In genomic region chr4:46345056-46345772, GRCm38 (mm10) we compare ENCODE assay signal across 10 mouse cellular contexts. TPM values are rescaled to one million over a fixed set of nuclear protein-coding genes. Genes with fewer than 3 reads are reported as not detected.
DNase-seq lines count a peak whose midpoint lies in the region; ATAC-seq lines count a peak whose summit lies in the region.
"Had no signal": no experiment of that assay in that cellular context is flagged by ENCODE, and none has a peak within 500 bp of the region (broad histone marks: within the 10 kb centered on the region; RNA-seq: fewer than 3 reads in every experiment).

No protein-coding gene starts in this region.

- peaks cover 13% of the 10 kb centered on the region for H3K4me1 ChIP-seq in lung, embryonic 15.5 days
- H3K4me1 ChIP-seq in embryonic facial prominence, embryonic 12.5 days, result peaks cover 14% of the 10 kb centered on the region
- H3K4me1 ChIP-seq in limb, embryonic 10.5 days, result peaks cover 31% of the 10 kb centered on the region
- peaks cover 30% of the 10 kb centered on the region for H3K4me1 ChIP-seq in neural tube, embryonic 15.5 days

- no peak overlapping the region for H3K9ac ChIP-seq in lung, embryonic 15.5 days
- no peak overlapping the region for H3K9ac ChIP-seq in embryonic facial prominence, embryonic 12.5 days
- no peak overlapping the region for H3K9ac ChIP-seq in neural tube, embryonic 15.5 days (replicated peaks)

- H3K4me2 ChIP-seq in lung, embryonic 15.5 days, result peak overlapping the region; percentile 57
- H3K4me2 ChIP-seq in embryonic facial prominence, embryonic 12.5 days (replicated peaks), result peak overlapping the region; percentile 46
- H3K4me2 ChIP-seq in neural tube, embryonic 15.5 days, result peak overlapping the region; percentile 61

- no peaks in the 10 kb centered on the region for H3K9me3 ChIP-seq in lung, embryonic 15.5 days
- H3K9me3 ChIP-seq in embryonic facial prominence, embryonic 12.5 days, result no peaks in the 10 kb centered on the region
- H3K9me3 ChIP-seq in limb, embryonic 10.5 days (replicated peaks), result no peaks in the 10 kb centered on the region
- H3K9me3 ChIP-seq in neural tube, embryonic 15.5 days (replicated peaks), result no peaks in the 10 kb centered on the region

- no peak overlapping the region for H3K27ac ChIP-seq in lung, embryonic 15.5 days
- 0 out of 2 replicates have a peak overlapping the region, but pooled peaks have one; percentile 30 for H3K27ac ChIP-seq in embryonic facial prominence, embryonic 12.5 days
- peak overlapping the region; percentile 43; the same call in 1 of the 2 replicates for H3K27ac ChIP-seq in limb, embryonic 10.5 days
- no peak overlapping the region for H3K27ac ChIP-seq in neural tube, embryonic 15.5 days (replicated peaks)

- intact Hi-C loops in heart, postnatal 10 days (cut with DNase I), result no loop called here

- no peaks in the 10 kb centered on the region for H3K36me3 ChIP-seq in lung, embryonic 15.5 days
- H3K36me3 ChIP-seq in embryonic facial prominence, embryonic 12.5 days, result no peaks in the 10 kb centered on the region
- H3K36me3 ChIP-seq in limb, embryonic 10.5 days, result no peaks in the 10 kb centered on the region
- H3K36me3 ChIP-seq in neural tube, embryonic 15.5 days, result no peaks in the 10 kb centered on the region

- DNase-seq in lung, postnatal 14 days, result no peak
- DNase-seq in limb, embryonic 10.5 days (ENCODE audit: low spot score), result peak; percentile 57
- DNase-seq in ovary, postnatal 14 days (ENCODE audit: low spot score), result no peak
- DNase-seq in cerebellum, adult 8-10 months, result no peak
- no peak for DNase-seq in heart, postnatal 10 days
- DNase-seq: lung, adult 2 months; thymus, adult 18-20 months had no signal

- peak overlapping the region; percentile 39 for H3K4me3 ChIP-seq in lung, embryonic 15.5 days
- H3K4me3 ChIP-seq in embryonic facial prominence, embryonic 12.5 days, result peak overlapping the region; percentile 41
- H3K4me3 ChIP-seq in limb, embryonic 10.5 days, result peak overlapping the region; percentile 39
- peak overlapping the region; percentile 40; the same call in 1 of the 2 replicates for H3K4me3 ChIP-seq in neural tube, embryonic 15.5 days (replicated peaks)

- no peak for ATAC-seq in lung, embryonic 15.5 days (ENCODE audit: borderline replicate concordance, extremely low read depth, low FRiP score, low TSS enrichment)
- no peak for ATAC-seq in embryonic facial prominence, embryonic 12.5 days (ENCODE audit: insufficient number of reproducible peaks, insufficient read depth, low FRiP score, low TSS enrichment)
- ATAC-seq in neural tube, embryonic 15.5 days (ENCODE audit: low FRiP score), result no peak

- WGBS in lung, embryonic 15.5 days, result 4% methylated on average over 62 of the region's 67 CpGs
- 3% methylated on average over 67 of the region's 67 CpGs for WGBS in embryonic facial prominence, embryonic 12.5 days
- 3% methylated on average over 67 of the region's 67 CpGs for WGBS in limb, embryonic 10.5 days
- WGBS in neural tube, embryonic 15.5 days, result 2% methylated on average over 65 of the region's 67 CpGs

- H3K27me3 ChIP-seq in lung, embryonic 15.5 days, result peaks cover 99% of the 10 kb centered on the region
- peaks cover 92% of the 10 kb centered on the region for H3K27me3 ChIP-seq in embryonic facial prominence, embryonic 12.5 days
- H3K27me3 ChIP-seq in limb, embryonic 10.5 days (ENCODE audit: low read depth, poor library complexity, severe bottlenecking), result peaks cover 100% of the 10 kb centered on the region
- H3K27me3 ChIP-seq in neural tube, embryonic 15.5 days (replicated peaks), result peaks cover 95% of the 10 kb centered on the region

RNA-seq across cellular contexts. Expression of gene Foxe1, which starts 1.8 kb away (rescaled TPM):
- 0.05 TPM in 1 of 2 replicates, not detected in the other for polyA plus RNA-seq in lung, embryonic 15.5 days (2015; fragmentation: Nextera tagmentation; extraction: Ambion mirVana)
- 1.8 and 3.0 TPM in 2 replicates for polyA plus RNA-seq in embryonic facial prominence, embryonic 12.5 days (2016; fragmentation: Nextera tagmentation; extraction: Ambion mirVana)
- 0.35 TPM in 1 of 2 replicates, not detected in the other for polyA plus RNA-seq in limb, embryonic 10.5 days (2016; fragmentation: Nextera tagmentation; extraction: Ambion mirVana)
- not detected in 2 replicates for polyA plus RNA-seq in neural tube, embryonic 15.5 days (2015; fragmentation: Nextera tagmentation; extraction: Ambion mirVana)
- not detected for total RNA-seq in heart, postnatal 10 days (2021)

RNA-seq across cellular contexts. Expression of gene Trmo, which starts 44.0 kb away (rescaled TPM):
- 10.0 and 11.2 TPM in 2 replicates for polyA plus RNA-seq in lung, embryonic 15.5 days (2015; fragmentation: Nextera tagmentation; extraction: Ambion mirVana)
- polyA plus RNA-seq in embryonic facial prominence, embryonic 12.5 days (2016; fragmentation: Nextera tagmentation; extraction: Ambion mirVana), result 8.2 and 9.7 TPM in 2 replicates
- polyA plus RNA-seq in limb, embryonic 10.5 days (2016; fragmentation: Nextera tagmentation; extraction: Ambion mirVana), result 11.5 and 11.9 TPM in 2 replicates
- polyA plus RNA-seq in neural tube, embryonic 15.5 days (2015; fragmentation: Nextera tagmentation; extraction: Ambion mirVana), result 8.4 and 10.7 TPM in 2 replicates
- total RNA-seq in heart, postnatal 10 days (2021), result 1 to 10 TPM; 4.2 to 4.7 TPM

Comparison
In these comparisons a context has a peak if more than half of its experiments do, and no peak if none do; other contexts are left out.
1. H3K27ac ChIP-seq: peak in embryonic facial prominence, embryonic 12.5 days (single experiment) and limb, embryonic 10.5 days (single experiment); none in lung, embryonic 15.5 days (single experiment) and neural tube, embryonic 15.5 days (single experiment).
2. Peak in every context shown above with its lines, with median percentiles within 50 percentile points of each other: H3K4me2 ChIP-seq and H3K4me3 ChIP-seq.